ENCODE assay signal across 13 mouse cellular contexts in genomic region chr1:170149756-170150155, GRCm38 (mm10). TPM values are rescaled to one million over a fixed set of nuclear protein-coding genes. Genes with fewer than 3 reads are reported as not detected.
"Had no signal": no experiment of that assay in that cellular context is flagged by ENCODE, and none has a peak within 500 bp of the region (broad histone marks: within the 10 kb centered on the region; RNA-seq: fewer than 3 reads in every experiment).

No protein-coding gene starts in this region.

- H3K4me1 ChIP-seq: midbrain, embryonic 10.5 days; neural tube, embryonic 12.5 days had no signal

- H3K9ac ChIP-seq: limb, embryonic 13.5 days; lung, embryonic 14.5 days; neural tube, embryonic 12.5 days had no signal

- H3K27ac ChIP-seq: limb, embryonic 13.5 days; midbrain, embryonic 10.5 days; neural tube, embryonic 12.5 days; stomach, postnatal 0 days had no signal

- ATAC-seq: intestine, embryonic 16.5 days had no signal

- H3K4me3 ChIP-seq: limb, embryonic 13.5 days; midbrain, embryonic 10.5 days; myocyte; neural tube, embryonic 12.5 days had no signal

- DNase-seq: kidney, postnatal 10 days; left cerebral cortex, postnatal 4 days; midbrain, embryonic 14.5 days; right cerebral cortex, postnatal 4 days; thymus, postnatal 4 days had no signal

- H3K9me3 ChIP-seq: limb, embryonic 13.5 days; midbrain, embryonic 10.5 days; neural tube, embryonic 12.5 days had no signal

- H3K4me2 ChIP-seq: limb, embryonic 13.5 days; lung, embryonic 14.5 days; neural tube, embryonic 12.5 days had no signal

- H3K27me3 ChIP-seq: limb, embryonic 13.5 days; neural tube, embryonic 12.5 days had no signal

RNA-seq across cellular contexts. Expression of gene Ddr2, which starts 39.2 kb away (rescaled TPM):
- total RNA-seq: neutrophil, adult 5-6 weeks had no signal
